Mouse (Mus musculus) left cerebral cortex, adult 11 months (tissue): ENCODE measurements around the gene 4933415A04Rik.
A peak's percentile ranks its signal among the peaks of the same experiment; 100 is the strongest.

Source experiments
- DNase-seq: peaks from one replicate; pipeline ENCODE4 v3.0.0; 2022; ENCODE audit warnings: low spot score

Gene 4933415A04Rik

GRCm38 (mm10) chr11:43575061-43575375 lies 11.8 kb upstream of the 4933415A04Rik start:
- no peak for DNase-seq

- DNase-seq, result no peak
Observed at GRCm38 (mm10) chr11:43575376-43576151, 11.3 kb upstream of the 4933415A04Rik start.

DNA sequence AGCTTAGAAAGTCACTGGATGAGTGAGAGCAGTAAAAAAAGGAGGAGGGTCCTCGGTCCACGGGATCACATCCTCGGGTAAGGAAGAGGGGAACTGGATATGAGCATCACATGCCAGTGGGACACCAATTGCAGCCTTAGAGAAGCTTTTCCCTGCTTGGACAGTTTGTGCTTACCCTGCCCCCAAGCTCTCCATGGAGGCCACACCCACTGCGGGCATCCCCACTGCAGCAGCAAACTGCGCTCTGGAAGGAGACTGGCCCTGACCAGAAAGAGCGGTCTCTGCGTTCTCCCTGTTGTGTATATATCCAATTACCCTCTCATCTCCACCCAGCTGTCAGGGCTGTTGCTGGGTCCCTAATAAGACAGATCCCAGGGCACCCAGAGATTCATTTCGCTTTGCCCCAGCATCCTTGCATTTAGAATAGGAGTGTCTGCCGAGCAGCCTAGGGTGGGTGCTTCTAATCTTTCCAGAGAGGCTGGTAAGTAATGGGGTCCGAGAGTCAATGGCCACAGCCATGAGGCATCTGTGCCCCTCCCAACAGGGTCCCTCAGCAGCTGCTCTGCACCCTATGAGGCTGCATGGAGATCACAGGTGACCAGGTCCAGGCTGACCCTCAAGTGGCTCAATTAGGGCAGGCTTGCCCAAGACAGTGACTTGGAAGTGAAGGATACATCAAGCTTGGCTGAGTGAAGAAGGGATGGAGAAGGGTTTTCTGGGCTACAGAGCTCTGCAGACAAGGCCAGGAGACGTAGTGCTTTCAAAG lies 8.9 kb upstream of the 4933415A04Rik start:
- DNase-seq, result no peak

GRCm38 (mm10) chr11:43585211-43586005 lies 1.4 kb upstream of the 4933415A04Rik start:
- DNase-seq, result no peak

- DNase-seq, result no peak
Observed at GRCm38 (mm10) chr11:43589530-43590072, 2.8 kb downstream of the 4933415A04Rik start.

- DNase-seq, result no peak
Observed at GRCm38 (mm10) chr11:43601440-43601839, 14.6 kb downstream of the 4933415A04Rik start, which contains the start of gene Fabp6. TSS of gene Fabp6 (minus strand) at chr11:43601540.

DNA sequence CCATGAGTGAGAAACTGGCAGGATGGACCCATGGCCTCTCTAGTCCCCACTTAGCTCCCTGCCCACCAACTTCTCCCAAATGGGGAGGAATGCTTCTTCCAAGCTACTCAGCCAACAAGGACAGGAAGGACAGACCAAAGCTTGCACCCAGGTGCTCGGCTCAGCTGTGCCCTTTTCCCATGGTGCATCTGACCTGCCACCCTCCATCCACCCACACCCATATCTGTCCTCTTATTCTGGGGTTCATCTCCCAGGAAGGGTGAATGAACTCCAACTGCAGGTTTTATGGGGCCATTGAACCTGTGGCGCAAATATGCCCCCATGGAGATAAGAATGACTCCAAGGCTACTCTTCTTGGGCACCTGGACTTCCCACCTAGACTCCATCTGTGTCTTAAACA lies 17.4 kb downstream of the 4933415A04Rik start:
- DNase-seq, result no peak

GRCm38 (mm10) chr11:43604891-43605290 lies 18.1 kb downstream of the 4933415A04Rik start:
- DNase-seq, result no peak

GRCm38 (mm10) chr11:43605859-43606258 lies 19.0 kb downstream of the 4933415A04Rik start:
- DNase-seq, result no peak

- no peak for DNase-seq
Observed at GRCm38 (mm10) chr11:43608440-43608839, 21.6 kb downstream of the 4933415A04Rik start.

DNA sequence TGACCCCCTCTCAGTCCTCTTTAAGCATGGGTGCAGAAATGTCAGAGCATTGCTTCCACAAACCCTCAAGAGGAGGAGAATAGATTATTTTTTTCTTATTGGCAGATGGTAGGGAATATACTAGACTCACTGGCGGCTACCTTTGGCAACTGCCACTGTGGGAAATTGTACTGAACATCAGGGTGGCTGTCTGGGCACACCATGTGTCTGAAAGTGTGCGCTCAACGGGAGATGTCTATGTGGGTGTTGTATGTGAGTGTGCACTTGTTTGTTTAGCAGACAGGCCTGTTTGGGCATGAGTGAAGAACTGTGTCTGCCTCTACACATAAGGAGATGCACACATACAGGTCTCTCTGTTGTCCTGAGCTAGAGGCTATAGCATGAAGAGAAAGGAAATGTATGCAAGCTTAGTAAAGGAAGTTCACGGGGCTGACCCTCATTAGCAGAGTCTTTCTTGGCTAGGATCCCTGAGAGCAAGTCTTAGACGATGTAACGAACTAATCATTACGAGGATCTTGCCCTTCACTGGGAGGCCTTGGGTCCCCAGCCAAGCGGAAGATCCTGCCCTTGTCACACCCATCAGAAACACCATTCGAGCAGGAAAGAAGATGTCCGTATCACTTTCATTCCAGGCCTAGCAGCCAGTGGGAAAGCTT lies 23.3 kb downstream of the 4933415A04Rik start:
- DNase-seq, result no peak

GRCm38 (mm10) chr11:43610662-43611033 lies 23.8 kb downstream of the 4933415A04Rik start:
- DNase-seq, result no peak

DNA sequence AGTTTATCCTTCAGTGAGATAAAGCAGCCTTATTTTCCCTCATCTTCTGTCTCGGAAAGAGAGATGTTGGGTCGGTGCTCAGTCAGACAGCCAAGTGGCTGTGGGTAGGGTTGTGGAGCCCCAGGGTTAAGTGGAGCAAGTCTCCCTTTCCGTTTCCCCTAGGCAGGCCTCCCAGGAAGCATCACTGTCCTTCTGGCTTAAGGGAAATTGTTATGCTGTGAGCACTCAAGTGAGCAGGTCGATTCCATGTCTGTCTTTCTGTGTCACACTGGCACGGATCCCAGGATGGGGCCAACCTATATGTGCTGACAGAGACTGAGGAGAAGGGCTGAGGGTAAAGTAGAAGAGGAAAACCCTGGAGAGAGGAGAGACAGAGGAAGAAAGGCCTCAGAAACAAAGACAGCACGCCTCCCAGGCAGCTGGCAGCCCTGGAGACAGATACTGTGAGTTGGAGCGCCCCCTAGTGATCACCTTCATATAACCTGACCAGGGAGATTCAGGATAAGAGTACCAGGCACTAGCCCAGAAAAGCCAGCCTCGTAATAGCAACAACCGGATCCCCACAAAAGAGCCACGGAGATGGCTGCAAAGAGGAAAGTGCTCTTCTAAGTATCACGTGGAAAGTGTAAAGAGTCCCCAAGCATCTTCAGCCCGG lies 26.1 kb downstream of the 4933415A04Rik start:
- DNase-seq, result peak; percentile 80

GRCm38 (mm10) chr11:43617924-43618323 lies 31.1 kb downstream of the 4933415A04Rik start:
- DNase-seq, result no peak

DNA sequence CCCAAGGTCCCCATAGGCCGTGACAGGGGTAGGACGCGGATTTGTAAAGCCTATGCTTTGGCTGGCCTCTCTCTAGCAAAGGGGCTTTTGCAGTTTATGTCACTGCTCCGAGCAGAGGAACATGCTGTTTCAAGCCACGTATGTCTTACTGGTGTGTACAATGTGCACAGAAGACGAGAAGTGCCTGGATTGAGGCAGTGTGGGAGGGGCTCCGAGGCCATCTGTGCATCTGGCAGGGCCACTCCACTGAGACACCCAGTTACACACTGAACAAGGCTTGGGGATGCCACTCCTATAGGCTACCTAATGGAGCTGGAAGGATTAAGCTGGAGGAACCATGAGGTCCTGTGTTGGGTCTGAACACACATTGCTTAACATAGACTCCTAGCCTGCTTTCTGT lies 31.6 kb downstream of the 4933415A04Rik start:
- no peak for DNase-seq

DNA sequence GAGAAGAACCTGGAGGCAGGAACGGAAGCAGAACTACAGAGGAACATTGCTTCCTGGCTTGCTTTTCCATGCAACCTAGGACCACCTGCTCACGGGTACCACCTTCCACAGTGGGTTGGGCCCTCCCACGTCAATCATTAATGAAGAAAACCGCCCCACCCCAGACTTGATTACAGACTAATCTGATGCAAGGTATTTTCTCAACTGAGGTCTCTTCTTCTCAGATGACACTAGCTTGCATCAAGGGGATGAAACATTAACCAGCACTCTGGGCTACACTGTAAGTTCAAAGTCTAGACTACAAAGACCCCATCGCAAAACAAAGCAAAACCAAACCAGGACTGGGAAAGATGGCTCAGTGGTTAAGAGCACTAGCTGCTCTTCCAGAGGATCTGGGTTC lies 34.9 kb downstream of the 4933415A04Rik start:
- DNase-seq, result no peak

GRCm38 (mm10) chr11:43624341-43624740 lies 37.5 kb downstream of the 4933415A04Rik start:
- no peak for DNase-seq

GRCm38 (mm10) chr11:43626300-43626926 lies 39.6 kb downstream of the 4933415A04Rik start:
- no peak for DNase-seq

- no peak for DNase-seq
Observed at GRCm38 (mm10) chr11:43626927-43627645, 40.2 kb downstream of the 4933415A04Rik start.

GRCm38 (mm10) chr11:43631645-43632044 lies 44.8 kb downstream of the 4933415A04Rik start:
- DNase-seq, result no peak
